Mouse (Mus musculus): Measurements from ENCODE around the gene Pex10. TPM values are rescaled to one million over a fixed set of nuclear protein-coding genes. Genes with fewer than 3 reads are reported as not detected.

Pex10 gene
- polyA plus RNA-seq, 1 experiment from 2014 or later: 17.8 TPM

- 9% methylated on average over 30 of the region's 35 CpGs for WGBS
- peak overlapping the region; percentile 96 for H3K9ac ChIP-seq
- no peaks in the 10 kb centered on the region for H3K9me3 ChIP-seq
- 0 out of 2 replicates have a peak, but pooled peaks have one; percentile 6 for ATAC-seq (ENCODE audit: low read depth)
- peak overlapping the region; percentile 94 for H3K4me3 ChIP-seq
- peaks cover 43% of the 10 kb centered on the region for H3K4me1 ChIP-seq (replicated peaks)
- peak overlapping the region; percentile 95 for H3K4me2 ChIP-seq
- H3K36me3 ChIP-seq: peaks cover 25% of the 10 kb centered on the region
- no peaks in the 10 kb centered on the region for H3K27me3 ChIP-seq
- H3K27ac ChIP-seq (replicated peaks): peak overlapping the region; percentile 94
Measured at GRCm38 (mm10) chr4:155085206-155086107, 18.6 kb downstream of the Pex10 start.

- H3K4me3 ChIP-seq: peak within 1 kb of the TSS; percentile 94
- H3K4me2 ChIP-seq: peak within 1 kb of the TSS; percentile 95
- peak within 1 kb of the TSS; percentile 94 for H3K27ac ChIP-seq (replicated peaks)
- peaks cover 18% of the 10 kb centered on the region for H3K36me3 ChIP-seq
- no peaks in the 10 kb centered on the region for H3K27me3 ChIP-seq
- peak; percentile 98 for ATAC-seq (ENCODE audit: low read depth)
- under 1% methylated on average over 81 of the region's 85 CpGs for WGBS
- H3K4me1 ChIP-seq (replicated peaks): peaks cover 43% of the 10 kb centered on the region
- no peaks in the 10 kb centered on the region for H3K9me3 ChIP-seq
- H3K9ac ChIP-seq: peak within 1 kb of the TSS; percentile 96
Measured at GRCm38 (mm10) chr4:155086108-155087024, 19.6 kb downstream of the Pex10 start, which contains the start of the genes Rer1 and Morn1. Gene Rer1 (minus strand): TSS chr4:155086382. Gene Morn1 (plus strand): TSS chr4:155086577.

- no peaks in the 10 kb centered on the region for H3K27me3 ChIP-seq
- ATAC-seq (ENCODE audit: low read depth): no peak
- WGBS: 88% methylated on average over 5 of the region's 5 CpGs
Measured at GRCm38 (mm10) chr4:155089241-155089640, 22.4 kb downstream of the Pex10 start.

GRCm38 (mm10) chr4:155090147-155090546, 23.3 kb downstream of the Pex10 start:
- H3K4me3 ChIP-seq: no peak overlapping the region
- no peaks in the 10 kb centered on the region for H3K36me3 ChIP-seq
- peaks cover 18% of the 10 kb centered on the region for H3K4me1 ChIP-seq (replicated peaks)
- no peak overlapping the region for H3K4me2 ChIP-seq
- H3K27me3 ChIP-seq: no peaks in the 10 kb centered on the region
- 93% methylated on average over 4 of the region's 4 CpGs for WGBS
- H3K9me3 ChIP-seq: no peaks in the 10 kb centered on the region
- no peak overlapping the region for H3K27ac ChIP-seq (replicated peaks)
- ATAC-seq (ENCODE audit: low read depth): no peak
- H3K9ac ChIP-seq: no peak overlapping the region

More at GRCm38 (mm10) chr4:155089241-155089640, 22.4 kb downstream of the Pex10 start:
- Histone ChIP-seq H3K4me1 (replicated peaks) (peaks cover 27% of the 10 kb centered on the region), H3K4me2 (no peak overlapping the region), H3K9me3 (no peaks in the 10 kb centered on the region), H3K36me3 (no peaks in the 10 kb centered on the region), H3K4me3 (no peak overlapping the region), H3K27ac (replicated peaks) (no peak overlapping the region), H3K9ac (no peak overlapping the region)

GRCm38 (mm10) chr4:155090688-155091449, 24.1 kb downstream of the Pex10 start:
- Histone ChIP-seq H3K27ac (replicated peaks) (no peak overlapping the region), H3K4me3 (no peak overlapping the region), H3K4me1 (replicated peaks) (peaks cover 17% of the 10 kb centered on the region), H3K4me2 (no peak overlapping the region), H3K27me3 (no peaks in the 10 kb centered on the region), H3K36me3 (no peaks in the 10 kb centered on the region), H3K9ac (no peak overlapping the region), H3K9me3 (no peaks in the 10 kb centered on the region)
- WGBS: 93% methylated on average over 13 of the region's 13 CpGs
- no peak for ATAC-seq (ENCODE audit: low read depth)

- no peak overlapping the region for H3K27ac ChIP-seq (replicated peaks)
- H3K9me3 ChIP-seq: no peaks in the 10 kb centered on the region
- H3K4me2 ChIP-seq: no peak overlapping the region
- no peak overlapping the region for H3K4me3 ChIP-seq
- ATAC-seq (ENCODE audit: low read depth): no peak
- no peaks in the 10 kb centered on the region for H3K36me3 ChIP-seq
- H3K27me3 ChIP-seq: no peaks in the 10 kb centered on the region
- 94% methylated on average over 19 of the region's 19 CpGs for WGBS
- H3K4me1 ChIP-seq (replicated peaks): peaks cover 4% of the 10 kb centered on the region
- H3K9ac ChIP-seq: no peak overlapping the region
Measured at GRCm38 (mm10) chr4:155092718-155093430, 26.1 kb downstream of the Pex10 start.

GRCm38 (mm10) chr4:155093431-155094149, 26.8 kb downstream of the Pex10 start:
- Histone ChIP-seq H3K9ac (no peak overlapping the region), H3K27me3 (no peaks in the 10 kb centered on the region), H3K4me2 (no peak overlapping the region), H3K4me3 (no peak overlapping the region), H3K36me3 (no peaks in the 10 kb centered on the region), H3K4me1 (replicated peaks) (peaks cover 4% of the 10 kb centered on the region), H3K27ac (replicated peaks) (no peak overlapping the region), H3K9me3 (no peaks in the 10 kb centered on the region)
- ATAC-seq (ENCODE audit: low read depth): no peak
- 82% methylated on average over 7 of the region's 7 CpGs for WGBS

GRCm38 (mm10) chr4:155094565-155094964, 27.7 kb downstream of the Pex10 start:
- Histone ChIP-seq H3K4me1 (replicated peaks) (peaks cover 4% of the 10 kb centered on the region), H3K27me3 (no peaks in the 10 kb centered on the region), H3K9me3 (no peaks in the 10 kb centered on the region), H3K4me2 (no peak overlapping the region), H3K4me3 (no peak overlapping the region), H3K27ac (replicated peaks) (no peak overlapping the region), H3K9ac (no peak overlapping the region), H3K36me3 (no peaks in the 10 kb centered on the region)
- 0 out of 2 replicates have a peak, but pooled peaks have one; percentile 54 for ATAC-seq (ENCODE audit: low read depth)
- WGBS: 75% methylated on average over 3 of the region's 3 CpGs

GRCm38 (mm10) chr4:155095238-155095900, 28.6 kb downstream of the Pex10 start:
- 29% methylated on average over 8 of the region's 8 CpGs for WGBS
- ATAC-seq (ENCODE audit: low read depth): peak; percentile 85

GRCm38 (mm10) chr4:155095967-155096366, 29.2 kb downstream of the Pex10 start:
- no peaks in the 10 kb centered on the region for H3K9me3 ChIP-seq
- H3K4me2 ChIP-seq: no peak overlapping the region
- WGBS: 84% methylated on average over 8 of the region's 8 CpGs
- H3K9ac ChIP-seq: no peak overlapping the region
- H3K27ac ChIP-seq (replicated peaks): no peak overlapping the region
- no peaks in the 10 kb centered on the region for H3K27me3 ChIP-seq
- peaks cover 4% of the 10 kb centered on the region for H3K4me1 ChIP-seq (replicated peaks)
- H3K36me3 ChIP-seq: no peaks in the 10 kb centered on the region
- ATAC-seq (ENCODE audit: low read depth): no peak
- no peak overlapping the region for H3K4me3 ChIP-seq

More at GRCm38 (mm10) chr4:155095238-155095900, 28.6 kb downstream of the Pex10 start:
- H3K27me3 ChIP-seq: no peaks in the 10 kb centered on the region
- peaks cover 4% of the 10 kb centered on the region for H3K4me1 ChIP-seq (replicated peaks)
- no peak overlapping the region; the same call in 1 of the 2 replicates for H3K9ac ChIP-seq
- no peak overlapping the region for H3K4me2 ChIP-seq
- H3K4me3 ChIP-seq: no peak overlapping the region
- no peak overlapping the region for H3K27ac ChIP-seq (replicated peaks)
- no peaks in the 10 kb centered on the region for H3K9me3 ChIP-seq
- H3K36me3 ChIP-seq: no peaks in the 10 kb centered on the region

Measured in neural tube, embryonic 13.5 days (tissue).